Comparison of ENCODE assay signal across 12 mouse cellular contexts in the genomic region with DNA sequence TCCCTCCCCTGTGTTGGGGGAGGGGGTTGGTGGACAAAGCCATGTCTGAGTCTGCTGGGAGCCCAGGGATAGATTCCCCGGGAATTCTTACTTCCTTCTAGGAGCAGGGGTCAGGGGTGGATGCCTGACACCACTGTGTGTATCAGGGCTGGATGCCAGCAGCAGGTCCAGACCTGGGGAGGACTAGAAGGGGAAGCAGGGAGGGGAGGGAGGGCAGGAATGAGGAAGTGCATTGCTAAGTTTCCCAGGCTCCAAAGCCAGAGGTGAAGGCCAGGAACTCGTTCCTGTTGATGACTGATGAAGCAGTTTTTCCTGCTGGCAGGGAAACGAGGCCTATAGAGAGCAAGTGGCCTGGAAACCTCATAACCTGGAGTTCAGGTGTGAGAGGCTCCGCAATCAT. TPM values are rescaled to one million over a fixed set of nuclear protein-coding genes. Genes with fewer than 3 reads are reported as not detected.
A peak's percentile ranks its signal among the peaks of the same experiment; 100 is the strongest.
DNase-seq lines count a peak whose midpoint lies in the region; ATAC-seq and TF ChIP-seq lines count a peak whose summit lies in the region.
"Had no signal": no experiment of that assay in that cellular context is flagged by ENCODE, and none has a peak within 500 bp of the region (broad histone marks: within the 10 kb centered on the region; RNA-seq: fewer than 3 reads in every experiment).

No protein-coding gene starts in this region.

- H3K4me2 ChIP-seq in heart, embryonic 13.5 days, result no peak overlapping the region
- H3K4me2 ChIP-seq in liver, postnatal 0 days (ENCODE audit: low read depth, low read length), result no peak overlapping the region
- no peak overlapping the region for H3K4me2 ChIP-seq in hindbrain, embryonic 12.5 days (replicated peaks)
- H3K4me2 ChIP-seq: limb, embryonic 13.5 days had no signal

- no peak for ATAC-seq in heart, embryonic 13.5 days (ENCODE audit: extremely low read depth, insufficient number of reproducible peaks, low FRiP score, low TSS enrichment)
- ATAC-seq in liver, postnatal 0 days, result no peak
- no peak for ATAC-seq in hindbrain, embryonic 12.5 days (ENCODE audit: low FRiP score)

- H3K9ac ChIP-seq in heart, embryonic 13.5 days, result no peak overlapping the region
- no peak overlapping the region for H3K9ac ChIP-seq in liver, postnatal 0 days (replicated peaks)
- H3K9ac ChIP-seq in hindbrain, embryonic 12.5 days, result no peak overlapping the region
- H3K9ac ChIP-seq: limb, embryonic 13.5 days had no signal

- H3K9me3 ChIP-seq in heart, embryonic 13.5 days, result no peaks in the 10 kb centered on the region
- H3K9me3 ChIP-seq in liver, postnatal 0 days (ENCODE audit: low read length), result no peaks in the 10 kb centered on the region
- H3K9me3 ChIP-seq in hindbrain, embryonic 12.5 days (replicated peaks), result no peaks in the 10 kb centered on the region
- H3K9me3 ChIP-seq: limb, embryonic 13.5 days had no signal

- TF ChIP-seq EP300 in liver, postnatal 0 days (IDR thresholded peaks at IDR 0.05; ENCODE audit: low read depth), result peak; percentile 30; the same call in 1 of the 2 replicates

- peak overlapping the region; percentile 75 for H3K27ac ChIP-seq in heart, embryonic 13.5 days (replicated peaks)
- H3K27ac ChIP-seq in bone marrow macrophage, adult 2 months (ENCODE audit: insufficient read depth, low read depth, low read length), result peak overlapping the region; percentile 99
- peak overlapping the region; percentile 70 for H3K27ac ChIP-seq in kidney, adult 2 months (ENCODE audit: insufficient read depth, low read depth, low read length)
- H3K27ac ChIP-seq in liver, postnatal 0 days (ENCODE audit: low read depth), result no peak overlapping the region
- H3K27ac ChIP-seq in hindbrain, embryonic 12.5 days, result no peak overlapping the region
- no peak overlapping the region for H3K27ac ChIP-seq in layer of hippocampus, adult 2 months
- H3K27ac ChIP-seq: limb, embryonic 13.5 days had no signal

- H3K27me3 ChIP-seq in heart, embryonic 13.5 days (replicated peaks), result peaks cover 89% of the 10 kb centered on the region
- no peaks in the 10 kb centered on the region for H3K27me3 ChIP-seq in kidney, adult 2 months (replicated peaks; ENCODE audit: control insufficient read depth, insufficient read depth, low read length)
- peaks cover 17% of the 10 kb centered on the region for H3K27me3 ChIP-seq in liver, postnatal 0 days (ENCODE audit: insufficient read depth, low read length)
- peaks cover 82% of the 10 kb centered on the region for H3K27me3 ChIP-seq in hindbrain, embryonic 12.5 days

- peaks cover 83% of the 10 kb centered on the region for H3K4me1 ChIP-seq in heart, embryonic 13.5 days
- peaks cover 86% of the 10 kb centered on the region for H3K4me1 ChIP-seq in bone marrow macrophage, adult 2 months (ENCODE audit: control insufficient read depth, insufficient read depth, low read length)
- peaks cover 38% of the 10 kb centered on the region for H3K4me1 ChIP-seq in kidney, adult 2 months (ENCODE audit: control insufficient read depth, insufficient read depth, low read length)
- peaks cover 78% of the 10 kb centered on the region for H3K4me1 ChIP-seq in liver, postnatal 0 days (ENCODE audit: insufficient read depth)
- peaks cover 41% of the 10 kb centered on the region for H3K4me1 ChIP-seq in hindbrain, embryonic 12.5 days

- intact Hi-C loops in heart, postnatal 25 days (cut with DNase I), result no loop called here

- TF ChIP-seq POLR2A in bone marrow macrophage, adult 2 months (IDR thresholded peaks at IDR 0.05; ENCODE audit: borderline replicate concordance, low read depth, low read length), result no peak
- no peak for TF ChIP-seq POLR2A in kidney, adult 2 months (IDR thresholded peaks at IDR 0.05; ENCODE audit: low read depth, low read length)

- no peak for DNase-seq in heart, postnatal 25 days (ENCODE audit: low spot score)
- DNase-seq in kidney, adult 2 months, result peak; percentile 78
- DNase-seq in liver, postnatal 0 days, result no peak
- DNase-seq in adrenal gland, postnatal 10 days, result no peak
- no peak for DNase-seq in layer of hippocampus, adult 2 months (ENCODE audit: low spot score in 2 of 2)
- DNase-seq: cerebellum, adult 11 months; right cerebral cortex, postnatal 4 days had no signal

- TF ChIP-seq CTCF in bone marrow macrophage, adult 2 months (IDR thresholded peaks at IDR 0.05; ENCODE audit: low read depth, low read length), result no peak
- no peak for TF ChIP-seq CTCF in kidney, adult 2 months (conservative IDR thresholded peaks at IDR 0.05; ENCODE audit: insufficient read depth, insufficient read length, low read depth, low read length)
- no peak for TF ChIP-seq CTCF in liver, postnatal 0 days (IDR thresholded peaks at IDR 0.05; ENCODE audit: low read depth)
- TF ChIP-seq CTCF in layer of hippocampus, adult 2 months (conservative IDR thresholded peaks at IDR 0.05), result no peak

- H3K36me3 ChIP-seq in heart, embryonic 13.5 days, result no peaks in the 10 kb centered on the region
- no peaks in the 10 kb centered on the region for H3K36me3 ChIP-seq in kidney, adult 2 months (ENCODE audit: control insufficient read depth, insufficient read depth, low read length)
- H3K36me3 ChIP-seq in liver, postnatal 0 days (replicated peaks; ENCODE audit: insufficient read depth, low read length), result no peaks in the 10 kb centered on the region; the same call in 1 of the 2 replicates
- no peaks in the 10 kb centered on the region for H3K36me3 ChIP-seq in hindbrain, embryonic 12.5 days
- H3K36me3 ChIP-seq: limb, embryonic 13.5 days had no signal

- H3K4me3 ChIP-seq in heart, embryonic 13.5 days, result no peak overlapping the region
- no peak overlapping the region for H3K4me3 ChIP-seq in bone marrow macrophage, adult 2 months (ENCODE audit: insufficient read depth, low read length)
- H3K4me3 ChIP-seq in kidney, adult 2 months (ENCODE audit: insufficient read depth, low read depth, low read length), result no peak overlapping the region
- H3K4me3 ChIP-seq in liver, postnatal 0 days (ENCODE audit: low read depth, low read length), result no peak overlapping the region
- no peak overlapping the region for H3K4me3 ChIP-seq in hindbrain, embryonic 12.5 days
- H3K4me3 ChIP-seq in layer of hippocampus, adult 2 months, result no peak overlapping the region
- H3K4me3 ChIP-seq: limb, embryonic 13.5 days had no signal

- 36% methylated on average over 4 of the region's 4 CpGs for WGBS in heart, embryonic 13.5 days
- 22% methylated on average over 4 of the region's 4 CpGs for WGBS in kidney, adult 2 months
- 33% methylated on average over 4 of the region's 4 CpGs for WGBS in liver, postnatal 0 days (ENCODE audit: insufficient replicate concordance)
- WGBS in hindbrain, embryonic 12.5 days, result 30% methylated on average over 4 of the region's 4 CpGs

RNA-seq across cellular contexts. Expression of a gene that starts 10.2 kb away (rescaled TPM):
- polyA plus RNA-seq in heart, embryonic 13.5 days (2015; fragmentation: Nextera tagmentation; extraction: Ambion mirVana), result 6.0 and 10.6 TPM in 2 replicates
- 10 to 100 TPM; 41.7 to 48.7 TPM for total RNA-seq in heart, postnatal 25 days (2021)
- polyA plus RNA-seq in bone marrow macrophage, adult 2 months (2012; ENCODE audit: insufficient read depth, insufficient read length, missing spikeins), result 300 and 304 TPM in 2 replicates
- polyA plus RNA-seq in kidney, adult 2 months (2012; rRNA removed), result 48.5 and 56.2 TPM in 2 replicates
- 72.0 and 79.5 TPM in 2 replicates for polyA plus RNA-seq in liver, postnatal 0 days (2015; fragmentation: Nextera tagmentation; extraction: Ambion mirVana)
- 3.7 and 4.1 TPM in 2 replicates for polyA plus RNA-seq in hindbrain, embryonic 12.5 days (2016; fragmentation: Nextera tagmentation; extraction: Ambion mirVana)
- 10 to 100 TPM; 15.0 to 18.5 TPM for total RNA-seq in adrenal gland, postnatal 10 days (2021)
- under 1 TPM; 0.59 to 0.76 TPM for total RNA-seq in layer of hippocampus, adult 2 months (2021)

RNA-seq across cellular contexts. Expression of a gene that starts 15.3 kb away (rescaled TPM):
- 10.2 and 10.8 TPM in 2 replicates for polyA plus RNA-seq in heart, embryonic 13.5 days (2015; fragmentation: Nextera tagmentation; extraction: Ambion mirVana)
- 1 to 10 TPM; 1.2 to 2.9 TPM for total RNA-seq in heart, postnatal 25 days (2021)
- 7.8 and 8.0 TPM in 2 replicates for polyA plus RNA-seq in bone marrow macrophage, adult 2 months (2012; ENCODE audit: insufficient read depth, insufficient read length, missing spikeins)
- 42.9 and 50.5 TPM in 2 replicates for polyA plus RNA-seq in kidney, adult 2 months (2012; rRNA removed)
- 13.7 TPM in 2 replicates for polyA plus RNA-seq in liver, postnatal 0 days (2015; fragmentation: Nextera tagmentation; extraction: Ambion mirVana)
- 4.9 and 5.1 TPM in 2 replicates for polyA plus RNA-seq in hindbrain, embryonic 12.5 days (2016; fragmentation: Nextera tagmentation; extraction: Ambion mirVana)
- 1 to 10 TPM; 5.1 to 6.7 TPM for total RNA-seq in adrenal gland, postnatal 10 days (2021)
- total RNA-seq in layer of hippocampus, adult 2 months (2021), result 1 to 10 TPM; 4.5 to 6.3 TPM

RNA-seq across cellular contexts. Expression of a gene that starts 25.5 kb away (rescaled TPM):
- polyA plus RNA-seq in heart, embryonic 13.5 days (2015; fragmentation: Nextera tagmentation; extraction: Ambion mirVana), result 0.53 and 0.55 TPM in 2 replicates
- total RNA-seq in heart, postnatal 25 days (2021), result not detected
- polyA plus RNA-seq in bone marrow macrophage, adult 2 months (2012; ENCODE audit: insufficient read depth, insufficient read length, missing spikeins), result not detected in 2 replicates
- polyA plus RNA-seq in kidney, adult 2 months (2012; rRNA removed), result 0.13 and 0.15 TPM in 2 replicates
- polyA plus RNA-seq in liver, postnatal 0 days (2015; fragmentation: Nextera tagmentation; extraction: Ambion mirVana), result 0.22 TPM in 2 replicates
- polyA plus RNA-seq in hindbrain, embryonic 12.5 days (2016; fragmentation: Nextera tagmentation; extraction: Ambion mirVana), result 0.45 and 0.74 TPM in 2 replicates
- under 1 TPM in 1 of 2 experiments, not detected in 1; 0.48 TPM for total RNA-seq in adrenal gland, postnatal 10 days (2021)
- 1 to 10 TPM; 1.2 to 1.4 TPM for total RNA-seq in layer of hippocampus, adult 2 months (2021)
- total RNA-seq: gastrocnemius, adult 8-10 months had no signal

RNA-seq across cellular contexts. Expression of a gene that starts 53.5 kb away (rescaled TPM):
- 2.1 and 2.5 TPM in 2 replicates for polyA plus RNA-seq in heart, embryonic 13.5 days (2015; fragmentation: Nextera tagmentation; extraction: Ambion mirVana)
- total RNA-seq in heart, postnatal 25 days (2021), result under 1 TPM; 0.36 to 0.75 TPM
- not detected in 2 replicates for polyA plus RNA-seq in bone marrow macrophage, adult 2 months (2012; ENCODE audit: insufficient read depth, insufficient read length, missing spikeins)
- polyA plus RNA-seq in kidney, adult 2 months (2012; rRNA removed), result 2.8 and 4.3 TPM in 2 replicates
- 0.49 and 0.54 TPM in 2 replicates for polyA plus RNA-seq in liver, postnatal 0 days (2015; fragmentation: Nextera tagmentation; extraction: Ambion mirVana)
- 9.4 and 14.3 TPM in 2 replicates for polyA plus RNA-seq in hindbrain, embryonic 12.5 days (2016; fragmentation: Nextera tagmentation; extraction: Ambion mirVana)
- 1 to 10 TPM; 1.0 to 1.1 TPM for total RNA-seq in adrenal gland, postnatal 10 days (2021)
- total RNA-seq in layer of hippocampus, adult 2 months (2021), result 1 to 10 TPM; 5.2 to 6.1 TPM

RNA-seq across cellular contexts. Expression of a gene that starts 54.6 kb away (rescaled TPM):
- 22.8 and 26.2 TPM in 2 replicates for polyA plus RNA-seq in heart, embryonic 13.5 days (2015; fragmentation: Nextera tagmentation; extraction: Ambion mirVana)
- 10 to 100 TPM; 57.5 to 60.2 TPM for total RNA-seq in heart, postnatal 25 days (2021)
- 32.5 and 41.6 TPM in 2 replicates for polyA plus RNA-seq in bone marrow macrophage, adult 2 months (2012; ENCODE audit: insufficient read depth, insufficient read length, missing spikeins)
- 164 and 208 TPM in 2 replicates for polyA plus RNA-seq in kidney, adult 2 months (2012; rRNA removed)
- 8.0 and 8.6 TPM in 2 replicates for polyA plus RNA-seq in liver, postnatal 0 days (2015; fragmentation: Nextera tagmentation; extraction: Ambion mirVana)
- polyA plus RNA-seq in hindbrain, embryonic 12.5 days (2016; fragmentation: Nextera tagmentation; extraction: Ambion mirVana), result 43.2 and 44.8 TPM in 2 replicates
- total RNA-seq in adrenal gland, postnatal 10 days (2021), result 100 to 1,000 TPM; 103 to 118 TPM
- 100 to 1,000 TPM; 113 to 122 TPM for total RNA-seq in layer of hippocampus, adult 2 months (2021)

Comparison
In these comparisons a context has a peak if more than half of its experiments do, and no peak if none do; other contexts are left out.
1. H3K27ac ChIP-seq: peak in heart, embryonic 13.5 days (single experiment), bone marrow macrophage, adult 2 months (single experiment) and kidney, adult 2 months (single experiment); none in liver, postnatal 0 days (single experiment), hindbrain, embryonic 12.5 days (single experiment) and layer of hippocampus, adult 2 months (single experiment).